Mouse (Mus musculus): ENCODE measurements at regions not wholly inside any gene's neighbourhood (a gene's known extent, or its start where the extent isn't known, plus 50 kb on each side); places are given as distances from the start of the nearest gene placed in this dataset.

- H3K27me3 ChIP-seq, result no peaks in the 10 kb centered on the region
- H3K9ac ChIP-seq, result no peak overlapping the region
- no peaks in the 10 kb centered on the region for H3K4me1 ChIP-seq
- no peak overlapping the region for H3K4me2 ChIP-seq (replicated peaks)
- H3K4me3 ChIP-seq (replicated peaks), result no peak overlapping the region
- no peaks in the 10 kb centered on the region for H3K36me3 ChIP-seq
- H3K27ac ChIP-seq (replicated peaks), result no peak overlapping the region
- ATAC-seq (ENCODE audit: insufficient number of reproducible peaks, low FRiP score, low TSS enrichment, low read depth), result no peak
- WGBS, result 78% methylated on average over 9 of the region's 9 CpGs
- H3K9me3 ChIP-seq (replicated peaks), result no peaks in the 10 kb centered on the region; the same call in 1 of the 2 replicates
These were observed 65.3 kb upstream of the 1700021F07Rik start for GRCm38 (mm10) chr2:173456924-173457623.

GRCm38 (mm10) chr2:173457624-173458320 lies 64.6 kb upstream of the 1700021F07Rik start:
- Histone ChIP-seq H3K4me3 (replicated peaks) (no peak overlapping the region), H3K36me3 (no peaks in the 10 kb centered on the region), H3K9me3 (replicated peaks) (no peaks in the 10 kb centered on the region; the same call in 1 of the 2 replicates), H3K27me3 (no peaks in the 10 kb centered on the region), H3K27ac (replicated peaks) (no peak overlapping the region), H3K4me1 (no peaks in the 10 kb centered on the region), H3K9ac (no peak overlapping the region), H3K4me2 (replicated peaks) (no peak overlapping the region)
- no peak for ATAC-seq (ENCODE audit: insufficient number of reproducible peaks, low FRiP score, low TSS enrichment, low read depth)
- 88% methylated on average over 18 of the region's 18 CpGs for WGBS

GRCm38 (mm10) chr2:173458861-173459260 lies 63.5 kb upstream of the 1700021F07Rik start:
- H3K27me3 ChIP-seq, result no peaks in the 10 kb centered on the region
- no peak overlapping the region for H3K9ac ChIP-seq
- no peak overlapping the region for H3K4me3 ChIP-seq (replicated peaks)
- H3K4me1 ChIP-seq, result no peaks in the 10 kb centered on the region
- 84% methylated on average over 12 of the region's 12 CpGs for WGBS
- no peak overlapping the region for H3K4me2 ChIP-seq (replicated peaks)
- no peaks in the 10 kb centered on the region for H3K36me3 ChIP-seq
- no peak for ATAC-seq (ENCODE audit: insufficient number of reproducible peaks, low FRiP score, low TSS enrichment, low read depth)
- H3K9me3 ChIP-seq (replicated peaks), result no peaks in the 10 kb centered on the region; the same call in 1 of the 2 replicates
- no peak overlapping the region for H3K27ac ChIP-seq (replicated peaks)

GRCm38 (mm10) chr2:173463313-173463712 lies 59.1 kb upstream of the 1700021F07Rik start:
- no peaks in the 10 kb centered on the region for H3K9me3 ChIP-seq (replicated peaks)
- ATAC-seq (ENCODE audit: insufficient number of reproducible peaks, low FRiP score, low TSS enrichment, low read depth), result no peak
- H3K27ac ChIP-seq (replicated peaks), result no peak overlapping the region
- no peak overlapping the region for H3K9ac ChIP-seq
- no peaks in the 10 kb centered on the region for H3K4me1 ChIP-seq
- H3K4me2 ChIP-seq (replicated peaks), result no peak overlapping the region
- H3K36me3 ChIP-seq, result no peaks in the 10 kb centered on the region
- H3K4me3 ChIP-seq (replicated peaks), result no peak overlapping the region
- 95% methylated on average over 9 of the region's 9 CpGs for WGBS
- H3K27me3 ChIP-seq, result no peaks in the 10 kb centered on the region

- H3K27ac ChIP-seq (replicated peaks), result no peak overlapping the region
- no peaks in the 10 kb centered on the region for H3K9me3 ChIP-seq (replicated peaks)
- H3K4me3 ChIP-seq (replicated peaks), result no peak overlapping the region
- H3K27me3 ChIP-seq, result no peaks in the 10 kb centered on the region
- ATAC-seq (ENCODE audit: insufficient number of reproducible peaks, low FRiP score, low TSS enrichment, low read depth), result no peak
- 85% methylated on average over 2 of the region's 2 CpGs for WGBS
- H3K9ac ChIP-seq, result no peak overlapping the region
- H3K4me2 ChIP-seq (replicated peaks), result no peak overlapping the region
- H3K4me1 ChIP-seq, result no peaks in the 10 kb centered on the region
- H3K36me3 ChIP-seq, result no peaks in the 10 kb centered on the region
These were observed 57.8 kb upstream of the 1700021F07Rik start for GRCm38 (mm10) chr2:173464562-173464961.

GRCm38 (mm10) chr2:173465006-173465620 lies 57.3 kb upstream of the 1700021F07Rik start:
- WGBS, result 69% methylated on average over 6 of the region's 6 CpGs
- no peaks in the 10 kb centered on the region for H3K36me3 ChIP-seq
- no peak overlapping the region for H3K4me3 ChIP-seq (replicated peaks)
- H3K9ac ChIP-seq, result no peak overlapping the region
- no peaks in the 10 kb centered on the region for H3K9me3 ChIP-seq (replicated peaks)
- H3K27me3 ChIP-seq, result no peaks in the 10 kb centered on the region
- no peak overlapping the region for H3K4me2 ChIP-seq (replicated peaks)
- no peak overlapping the region for H3K27ac ChIP-seq (replicated peaks)
- no peaks in the 10 kb centered on the region for H3K4me1 ChIP-seq
- ATAC-seq (ENCODE audit: insufficient number of reproducible peaks, low FRiP score, low TSS enrichment, low read depth), result 0 out of 2 replicates have a peak, but pooled peaks have one; percentile 24

GRCm38 (mm10) chr2:173468136-173468535 lies 54.2 kb upstream of the 1700021F07Rik start:
- no peaks in the 10 kb centered on the region for H3K36me3 ChIP-seq
- H3K4me3 ChIP-seq (replicated peaks), result no peak overlapping the region
- H3K9ac ChIP-seq, result no peak overlapping the region
- no peak overlapping the region for H3K27ac ChIP-seq (replicated peaks)
- H3K4me2 ChIP-seq (replicated peaks), result no peak overlapping the region
- no peak for ATAC-seq (ENCODE audit: insufficient number of reproducible peaks, low FRiP score, low TSS enrichment, low read depth)
- H3K27me3 ChIP-seq, result no peaks in the 10 kb centered on the region
- no peaks in the 10 kb centered on the region for H3K4me1 ChIP-seq
- no peaks in the 10 kb centered on the region for H3K9me3 ChIP-seq (replicated peaks)
- 93% methylated on average over 3 of the region's 3 CpGs for WGBS

- no peak overlapping the region for H3K4me2 ChIP-seq (replicated peaks)
- H3K4me3 ChIP-seq (replicated peaks), result no peak overlapping the region
- no peaks in the 10 kb centered on the region for H3K36me3 ChIP-seq
- H3K9ac ChIP-seq, result no peak overlapping the region
- ATAC-seq (ENCODE audit: insufficient number of reproducible peaks, low FRiP score, low TSS enrichment, low read depth), result no peak
- no peaks in the 10 kb centered on the region for H3K27me3 ChIP-seq
- 67% methylated on average over 7 of the region's 7 CpGs for WGBS
- H3K27ac ChIP-seq (replicated peaks), result no peak overlapping the region
- H3K9me3 ChIP-seq (replicated peaks), result no peaks in the 10 kb centered on the region
- no peaks in the 10 kb centered on the region for H3K4me1 ChIP-seq
These were observed 52.6 kb upstream of the 1700021F07Rik start for GRCm38 (mm10) chr2:173469756-173470155.

Data from embryonic facial prominence, embryonic 15.5 days (tissue).